Mouse (Mus musculus): ENCODE measurements around the gene Espn.

Gene Espn

GRCm38 (mm10) chr4:152146033-152146827 lies 5.9 kb downstream of the Espn start:
- ATAC-seq (ENCODE audit: low TSS enrichment) = no peak

DNA sequence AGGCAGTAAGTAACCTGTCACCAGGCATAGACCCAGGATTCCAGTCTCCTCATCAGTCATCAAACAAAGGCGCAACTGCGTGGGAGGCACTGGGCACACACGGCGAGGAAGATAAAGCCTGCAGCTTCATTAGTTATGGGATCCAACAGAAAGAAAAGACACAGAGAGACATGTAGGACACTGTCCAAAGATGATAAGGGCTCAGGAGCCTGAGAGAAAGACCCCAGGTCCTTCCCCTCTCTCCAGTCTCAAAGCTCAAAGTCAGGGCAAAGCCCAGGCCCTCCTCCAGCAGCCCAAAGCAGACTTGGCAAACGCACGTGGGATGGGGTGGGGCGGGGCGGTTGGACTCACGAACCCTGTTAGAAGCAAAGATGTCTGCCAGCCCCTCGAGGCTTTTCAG lies 6.7 kb downstream of the Espn start:
- no peak for ATAC-seq (ENCODE audit: low TSS enrichment)

GRCm38 (mm10) chr4:152143632-152144031 lies 8.5 kb downstream of the Espn start:
- ATAC-seq (ENCODE audit: low TSS enrichment) = no peak

- ATAC-seq (ENCODE audit: low TSS enrichment) = peak; percentile 78; the same call in 1 of the 2 replicates
These were observed 10.5 kb downstream of the Espn start for GRCm38 (mm10) chr4:152141521-152142135.

- ATAC-seq (ENCODE audit: low TSS enrichment) = peak; percentile 18; the same call in 1 of the 2 replicates
These were observed 11.7 kb downstream of the Espn start for GRCm38 (mm10) chr4:152140441-152140840.

DNA sequence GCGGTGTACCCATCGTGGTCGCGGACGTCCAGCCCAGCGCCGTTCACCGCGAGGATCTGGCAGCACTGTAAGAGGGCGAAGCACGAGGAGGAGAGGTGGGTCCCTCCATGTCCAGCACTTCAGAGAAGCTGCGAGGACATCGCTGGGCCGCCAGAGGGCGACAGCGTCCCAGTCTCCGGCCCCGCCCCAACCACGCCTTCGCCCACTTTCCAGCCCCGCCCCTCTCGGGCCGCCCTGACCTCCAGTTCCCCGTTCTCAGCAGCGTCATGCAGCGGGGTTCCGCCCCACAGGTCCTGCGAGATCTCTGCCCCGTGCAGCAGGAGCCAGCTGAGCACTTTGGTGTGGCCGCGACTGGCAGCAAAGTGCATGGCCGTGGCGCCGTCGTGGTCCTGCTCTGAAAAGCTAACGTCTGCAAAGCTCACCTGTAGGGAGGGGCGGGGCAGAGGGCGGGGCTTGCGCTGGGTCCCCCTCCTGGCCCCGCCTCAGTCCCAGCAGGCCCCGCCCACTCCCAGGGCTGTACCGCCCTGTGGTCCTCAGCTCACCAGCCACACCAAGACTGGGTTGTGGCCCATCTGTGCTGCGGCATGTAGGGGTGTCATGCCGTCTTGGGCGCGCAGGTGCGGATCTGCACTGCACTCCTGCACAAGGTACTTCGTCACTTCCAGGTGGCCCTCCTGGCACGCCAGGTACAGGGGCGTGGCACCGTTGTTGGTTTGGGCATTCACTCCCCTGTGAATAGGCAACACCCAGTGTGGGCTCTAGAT lies 13.5 kb downstream of the Espn start:
- peak; percentile 32 for ATAC-seq (ENCODE audit: low TSS enrichment)

DNA sequence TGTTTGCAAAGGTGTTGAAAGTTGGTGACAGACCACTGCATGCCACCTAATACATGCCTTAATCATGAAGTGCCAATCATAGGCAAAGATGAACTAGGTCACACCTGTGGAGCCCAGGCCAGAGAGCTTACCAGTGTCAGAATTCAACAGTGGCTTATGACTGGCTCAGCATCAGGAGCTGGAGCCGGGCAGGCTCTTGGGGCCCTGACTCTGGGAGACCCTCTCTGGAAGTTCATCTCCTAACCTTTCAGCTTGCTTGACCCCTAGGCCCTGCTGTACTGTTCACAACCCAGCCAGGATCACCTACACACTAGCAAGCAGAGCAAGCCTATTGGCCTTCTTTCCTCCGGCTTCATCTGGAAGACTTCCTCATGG lies 15.3 kb downstream of the Espn start:
- ATAC-seq (ENCODE audit: low TSS enrichment) = no peak

GRCm38 (mm10) chr4:152136112-152136875 lies 15.9 kb downstream of the Espn start:
- ATAC-seq (ENCODE audit: low TSS enrichment) = no peak

- no peak for ATAC-seq (ENCODE audit: low TSS enrichment)
These were observed 16.8 kb downstream of the Espn start for GRCm38 (mm10) chr4:152135363-152135762.

- ATAC-seq (ENCODE audit: low TSS enrichment) = no peak
These were observed 17.7 kb downstream of the Espn start for GRCm38 (mm10) chr4:152134507-152134906.

DNA sequence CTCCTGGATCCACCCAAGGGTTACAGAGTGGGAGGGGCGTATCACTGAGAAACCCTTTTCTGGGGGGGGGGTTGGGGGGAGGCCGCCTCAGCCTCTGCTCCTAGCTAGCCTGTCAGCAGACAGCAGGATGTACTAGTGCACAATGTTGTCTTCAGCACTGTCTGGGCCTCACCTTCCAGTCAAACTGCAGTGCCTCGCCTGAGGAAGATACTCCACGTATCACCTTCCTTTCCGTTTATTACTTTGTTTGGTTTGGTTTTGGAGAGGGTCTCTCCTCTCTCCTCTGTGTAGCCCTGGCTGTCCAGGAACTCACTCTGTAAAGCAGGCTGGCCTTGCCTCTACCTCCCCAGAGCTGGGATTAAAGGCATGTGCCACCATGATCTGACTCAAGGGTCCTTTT lies 19.0 kb downstream of the Espn start:
- ATAC-seq (ENCODE audit: low TSS enrichment) = no peak

DNA sequence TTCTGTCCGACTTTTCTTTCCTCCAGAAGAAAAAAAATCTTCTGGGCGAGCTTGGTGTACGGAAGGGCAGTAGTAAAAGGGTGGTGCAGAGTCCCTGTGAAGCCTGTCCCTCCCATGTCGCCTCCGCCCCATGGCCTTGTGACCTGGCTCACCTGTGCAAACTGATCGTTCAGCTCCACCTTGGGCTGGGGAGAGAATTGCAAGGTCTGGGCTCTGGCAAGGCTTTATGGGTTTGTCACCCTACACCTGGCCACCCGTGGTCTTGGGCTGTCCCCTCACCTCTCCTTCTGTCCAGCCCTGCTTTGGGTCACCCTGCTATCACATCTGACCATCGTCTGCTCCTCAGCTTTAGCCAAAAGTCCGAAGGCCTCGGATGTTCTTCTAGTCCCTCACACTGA lies 19.4 kb downstream of the Espn start:
- no peak for ATAC-seq (ENCODE audit: low TSS enrichment)

GRCm38 (mm10) chr4:152131809-152132771 lies 20.1 kb downstream of the Espn start:
- no peak for ATAC-seq (ENCODE audit: low TSS enrichment)

GRCm38 (mm10) chr4:152130771-152131653 lies 21.2 kb downstream of the Espn start:
- ATAC-seq (ENCODE audit: low TSS enrichment) = peak; percentile 35; the same call in 1 of the 2 replicates

- ATAC-seq (ENCODE audit: low TSS enrichment) = no peak
These were observed 22.7 kb downstream of the Espn start for GRCm38 (mm10) chr4:152129395-152129930.

DNA sequence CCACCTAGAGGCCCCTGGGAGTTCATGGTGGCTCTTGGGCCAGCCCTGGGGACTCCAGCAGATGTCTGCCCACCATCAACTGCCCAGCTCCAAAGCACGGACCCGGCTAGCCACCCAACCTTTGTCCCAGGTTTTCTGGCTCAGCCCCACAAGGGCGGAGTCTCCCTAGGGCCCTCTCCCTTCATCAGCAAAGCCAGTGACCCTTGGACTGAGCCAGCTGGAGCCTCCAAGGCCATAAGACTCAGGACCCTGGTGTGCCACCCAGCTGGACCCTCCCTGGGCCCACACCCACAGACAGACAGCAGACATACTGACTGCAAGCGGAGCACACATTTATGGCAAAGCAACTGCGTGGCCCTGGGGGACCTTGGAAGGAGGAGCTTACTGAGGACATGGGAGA lies 23.4 kb downstream of the Espn start:
- ATAC-seq (ENCODE audit: low TSS enrichment) = no peak

GRCm38 (mm10) chr4:152127884-152128283 lies 24.3 kb downstream of the Espn start:
- ATAC-seq (ENCODE audit: low TSS enrichment) = no peak

- ATAC-seq (ENCODE audit: low TSS enrichment) = no peak; the same call in 1 of the 2 replicates
These were observed 25.9 kb downstream of the Espn start for GRCm38 (mm10) chr4:152126026-152126920.

Data from frontal cortex, adult (tissue).